Mouse (Mus musculus): ENCODE results near the gene Galnt18.

GRCm38 (mm10) chr7:111778789-111779503 lies 831 bp downstream of the Galnt18 start:
- no peak for TF ChIP-seq EP300 (IDR thresholded peaks at IDR 0.05)
- TF ChIP-seq CTCF (IDR thresholded peaks at IDR 0.05) = no peak
